Mouse (Mus musculus): ENCODE data around the gene Trim58. TPM values are rescaled to one million over a fixed set of nuclear protein-coding genes. Genes with fewer than 3 reads are reported as not detected.

The Trim58 gene
- polyA plus RNA-seq, 1 experiment from 2014 or later: 0.20 TPM

DNA sequence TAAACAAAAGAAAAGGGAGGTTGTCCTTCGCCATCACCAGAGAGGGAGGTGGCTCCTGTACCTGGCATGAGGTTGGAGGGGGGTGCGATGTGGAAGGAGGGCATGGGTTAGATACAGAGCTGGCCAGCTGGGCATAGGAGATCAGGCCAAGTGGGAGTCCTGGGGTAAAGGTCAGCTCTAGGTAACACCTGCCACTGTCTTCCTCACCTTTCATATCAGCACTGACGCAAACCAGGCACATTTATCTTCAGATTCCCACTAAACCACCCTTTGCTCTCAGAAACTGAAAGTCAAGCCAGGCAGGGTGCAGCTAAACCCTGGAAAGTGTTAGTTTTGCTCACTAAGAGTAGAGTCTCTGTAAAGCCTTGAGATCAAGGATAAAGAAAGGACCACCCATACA, 21.9 kb upstream of the Trim58 start:
- H3K4me3 ChIP-seq (ENCODE audit: low read depth, low read length): no peak overlapping the region
- WGBS: 55% methylated on average over 3 of the region's 3 CpGs
- TF ChIP-seq CTCF (IDR thresholded peaks at IDR 0.05) (no peak), EP300 (IDR thresholded peaks at IDR 0.05) (no peak)
- DNase-seq (ENCODE audit: low spot score): no peak
- H3K27ac ChIP-seq (ENCODE audit: low read length): no peak overlapping the region
- no peaks in the 10 kb centered on the region for H3K4me1 ChIP-seq (ENCODE audit: insufficient read depth, low read depth, low read length)
- no peaks in the 10 kb centered on the region for H3K9me3 ChIP-seq (ENCODE audit: low read length)
- no peak for ATAC-seq
- no peaks in the 10 kb centered on the region for H3K36me3 ChIP-seq (ENCODE audit: insufficient read depth, low read length)
- no peak overlapping the region for H3K9ac ChIP-seq (replicated peaks; ENCODE audit: low read depth)
- no peaks in the 10 kb centered on the region for H3K27me3 ChIP-seq (replicated peaks; ENCODE audit: insufficient read depth, low read length)
- H3K4me2 ChIP-seq (replicated peaks; ENCODE audit: low read depth, low read length): no peak overlapping the region

DNA sequence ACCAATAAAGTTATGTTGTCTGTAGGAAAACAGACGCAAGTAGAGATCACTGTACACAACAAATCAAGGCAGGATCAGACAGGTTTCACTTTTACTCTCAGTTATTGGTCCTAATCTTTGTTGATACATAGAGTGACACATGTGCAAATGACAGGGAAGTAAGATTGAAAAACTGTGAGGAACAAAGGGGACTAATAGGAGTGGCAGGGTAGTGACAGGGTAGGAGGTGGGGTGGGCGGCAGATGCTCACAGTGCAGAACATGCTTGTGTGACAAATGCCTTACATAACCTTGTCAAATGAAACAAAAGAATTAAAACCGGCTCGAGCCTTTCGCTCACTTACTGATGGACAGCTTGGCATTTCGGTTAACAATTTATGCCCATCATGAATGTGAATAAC, 21.5 kb upstream of the Trim58 start:
- H3K4me2 ChIP-seq (replicated peaks; ENCODE audit: low read depth, low read length): no peak overlapping the region
- no peaks in the 10 kb centered on the region for H3K27me3 ChIP-seq (replicated peaks; ENCODE audit: insufficient read depth, low read length)
- no peak for DNase-seq (ENCODE audit: low spot score)
- H3K36me3 ChIP-seq (ENCODE audit: insufficient read depth, low read length): no peaks in the 10 kb centered on the region
- ATAC-seq: no peak
- H3K27ac ChIP-seq (ENCODE audit: low read length): no peak overlapping the region
- no peaks in the 10 kb centered on the region for H3K4me1 ChIP-seq (ENCODE audit: insufficient read depth, low read depth, low read length)
- H3K4me3 ChIP-seq (ENCODE audit: low read depth, low read length): no peak overlapping the region
- H3K9ac ChIP-seq (replicated peaks; ENCODE audit: low read depth): no peak overlapping the region
- TF ChIP-seq EP300 (IDR thresholded peaks at IDR 0.05) (no peak), CTCF (IDR thresholded peaks at IDR 0.05) (no peak)
- H3K9me3 ChIP-seq (ENCODE audit: low read length): no peaks in the 10 kb centered on the region
- 54% methylated on average over 6 of the region's 6 CpGs for WGBS

DNA sequence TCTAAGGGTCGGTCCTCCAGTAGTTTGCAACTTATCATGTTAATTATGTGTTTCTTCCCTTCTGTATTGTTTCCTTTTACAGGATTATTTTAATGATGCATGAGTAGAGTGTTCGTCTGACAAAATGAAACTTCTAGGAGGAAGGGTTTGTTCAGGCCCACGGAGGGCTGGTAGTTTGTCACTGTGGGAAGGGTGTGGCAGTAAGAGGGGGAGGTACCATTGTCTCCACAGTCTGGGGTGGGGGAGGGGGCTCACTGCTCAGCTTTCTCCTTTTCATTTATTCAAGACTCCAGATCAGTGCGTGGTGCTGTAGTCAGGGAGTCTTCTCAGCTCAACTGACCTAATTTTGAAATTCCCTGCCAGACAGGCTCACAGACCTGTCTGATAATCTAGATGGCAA, 14.1 kb upstream of the Trim58 start:
- ATAC-seq (no peak), DNase-seq (ENCODE audit: low spot score) (no peak)
- Histone ChIP-seq H3K9me3 (ENCODE audit: low read length) (no peaks in the 10 kb centered on the region), H3K27ac (ENCODE audit: low read length) (no peak overlapping the region), H3K27me3 (replicated peaks; ENCODE audit: insufficient read depth, low read length) (no peaks in the 10 kb centered on the region), H3K9ac (replicated peaks; ENCODE audit: low read depth) (no peak overlapping the region), H3K4me3 (ENCODE audit: low read depth, low read length) (no peak overlapping the region), H3K4me1 (ENCODE audit: insufficient read depth, low read depth, low read length) (no peaks in the 10 kb centered on the region), H3K4me2 (replicated peaks; ENCODE audit: low read depth, low read length) (no peak overlapping the region), H3K36me3 (ENCODE audit: insufficient read depth, low read length) (no peaks in the 10 kb centered on the region)
- 43% methylated on average over 4 of the region's 4 CpGs for WGBS
- TF ChIP-seq CTCF (IDR thresholded peaks at IDR 0.05) (no peak), EP300 (IDR thresholded peaks at IDR 0.05) (no peak)

DNA sequence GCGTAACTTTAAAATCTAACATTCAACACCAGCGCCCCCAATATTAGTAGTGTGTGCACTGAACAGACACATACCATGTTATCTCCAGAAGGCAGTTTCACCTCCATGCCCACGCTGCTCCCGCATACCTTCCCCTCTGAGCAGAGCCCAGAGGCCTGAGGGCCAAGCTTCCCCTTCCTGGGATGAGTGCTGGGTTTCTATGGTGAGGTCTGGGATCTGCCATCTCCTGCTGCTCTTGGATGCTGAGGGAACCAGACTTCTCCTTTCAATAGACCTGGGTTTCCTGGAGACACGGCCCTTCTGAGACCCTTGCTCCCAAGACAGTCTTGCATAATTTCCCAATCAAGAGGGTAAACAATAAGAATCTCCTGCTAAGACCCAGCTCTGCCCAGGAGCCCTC, 9.9 kb upstream of the Trim58 start, which contains the start of gene Olfr323:
Olfr323 (minus strand) TSS at position 101 of the 400 bp plus-strand sequence.
- ATAC-seq: no peak
- no peak for DNase-seq (ENCODE audit: low spot score)
- Histone ChIP-seq H3K9ac (replicated peaks; ENCODE audit: low read depth) (no peak within 1 kb of the TSS), H3K9me3 (ENCODE audit: low read length) (no peaks in the 10 kb centered on the region), H3K4me2 (replicated peaks; ENCODE audit: low read depth, low read length) (no peak within 1 kb of the TSS), H3K4me3 (ENCODE audit: low read depth, low read length) (no peak within 1 kb of the TSS), H3K4me1 (ENCODE audit: insufficient read depth, low read depth, low read length) (no peaks in the 10 kb centered on the region), H3K27me3 (replicated peaks; ENCODE audit: insufficient read depth, low read length) (no peaks in the 10 kb centered on the region), H3K27ac (ENCODE audit: low read length) (no peak within 1 kb of the TSS), H3K36me3 (ENCODE audit: insufficient read depth, low read length) (no peaks in the 10 kb centered on the region)
- no peak for TF ChIP-seq CTCF (IDR thresholded peaks at IDR 0.05)
- TF ChIP-seq EP300 (IDR thresholded peaks at IDR 0.05): no peak
- 69% methylated on average over 5 of the region's 5 CpGs for WGBS

DNA sequence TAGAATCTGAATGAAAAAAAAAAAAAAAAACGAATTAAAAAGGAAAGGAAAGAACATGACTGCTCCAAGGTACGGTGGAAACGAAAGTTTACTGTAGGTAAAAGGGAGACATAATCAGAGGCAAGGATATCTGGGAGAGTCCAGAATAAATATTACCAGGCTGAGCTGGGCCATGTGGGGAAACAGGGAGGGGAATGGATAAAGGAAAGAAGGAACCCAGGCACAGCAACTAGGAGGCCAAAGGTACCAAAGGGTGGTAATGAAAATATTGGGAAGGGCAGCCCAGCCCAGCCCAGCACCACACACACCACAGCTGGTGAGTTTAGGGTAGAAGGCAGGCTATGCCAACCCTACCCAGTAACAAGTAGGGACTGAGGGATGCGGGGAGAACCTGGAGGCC, 5.4 kb upstream of the Trim58 start:
- no peak for TF ChIP-seq EP300 (IDR thresholded peaks at IDR 0.05)
- no peak for TF ChIP-seq CTCF (IDR thresholded peaks at IDR 0.05)
- DNase-seq (ENCODE audit: low spot score) (no peak), ATAC-seq (no peak)
- Histone ChIP-seq H3K27ac (ENCODE audit: low read length) (no peak overlapping the region), H3K9ac (replicated peaks; ENCODE audit: low read depth) (no peak overlapping the region), H3K4me2 (replicated peaks; ENCODE audit: low read depth, low read length) (no peak overlapping the region), H3K9me3 (ENCODE audit: low read length) (no peaks in the 10 kb centered on the region), H3K27me3 (replicated peaks; ENCODE audit: insufficient read depth, low read length) (no peaks in the 10 kb centered on the region), H3K4me1 (ENCODE audit: insufficient read depth, low read depth, low read length) (no peaks in the 10 kb centered on the region), H3K36me3 (ENCODE audit: insufficient read depth, low read length) (no peaks in the 10 kb centered on the region), H3K4me3 (ENCODE audit: low read depth, low read length) (no peak overlapping the region)
- 58% methylated on average over 4 of the region's 4 CpGs for WGBS

DNA sequence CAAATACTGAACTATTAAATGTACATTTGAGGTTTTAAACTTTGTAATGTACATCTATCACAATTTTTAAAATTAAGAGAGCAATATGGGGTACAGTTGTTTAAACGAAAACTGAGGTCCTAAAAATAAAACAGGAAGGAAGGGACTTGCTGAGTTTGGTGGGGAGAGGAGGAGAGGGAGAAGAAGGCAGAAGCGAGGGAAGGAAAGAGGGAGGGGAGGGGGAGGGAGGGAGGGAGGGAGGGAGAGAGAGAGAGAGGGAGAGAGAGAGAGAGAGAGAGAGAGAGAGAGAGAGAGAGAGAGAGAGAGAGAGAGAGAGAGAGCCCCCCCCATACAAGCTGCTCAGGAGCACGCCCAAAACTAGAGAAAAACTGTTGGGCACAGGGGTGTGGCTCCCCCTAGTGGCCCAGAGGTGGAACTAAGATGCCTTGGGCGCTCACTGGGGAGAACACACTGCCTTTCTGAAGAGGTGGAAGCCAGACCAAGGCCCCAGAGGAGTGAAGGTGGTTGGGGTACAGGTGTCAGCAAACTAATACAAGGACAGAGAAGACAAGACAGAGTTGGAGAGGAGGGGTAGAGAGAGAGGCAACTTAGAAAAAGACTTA, 3.8 kb upstream of the Trim58 start:
- 0 out of 2 replicates have a peak, but pooled peaks cover 4% of the 10 kb centered on the region for H3K4me1 ChIP-seq (ENCODE audit: insufficient read depth, low read depth, low read length)
- no peak overlapping the region for H3K4me2 ChIP-seq (replicated peaks; ENCODE audit: low read depth, low read length)
- H3K27ac ChIP-seq (ENCODE audit: low read length): no peak overlapping the region
- DNase-seq (ENCODE audit: low spot score): peak; percentile 66
- WGBS: 4% methylated on average over 4 of the region's 4 CpGs
- H3K36me3 ChIP-seq (ENCODE audit: insufficient read depth, low read length): no peaks in the 10 kb centered on the region
- TF ChIP-seq EP300 (IDR thresholded peaks at IDR 0.05) (no peak), CTCF (IDR thresholded peaks at IDR 0.05) (peak; percentile 85)
- no peak overlapping the region for H3K4me3 ChIP-seq (ENCODE audit: low read depth, low read length)
- no peak overlapping the region for H3K9ac ChIP-seq (replicated peaks; ENCODE audit: low read depth)
- ATAC-seq: no peak
- peaks cover 7% of the 10 kb centered on the region; the same call in 1 of the 2 replicates for H3K27me3 ChIP-seq (replicated peaks; ENCODE audit: insufficient read depth, low read length)
- no peaks in the 10 kb centered on the region for H3K9me3 ChIP-seq (ENCODE audit: low read length)
